Mouse (Mus musculus): ENCODE data around the gene 4930550C14Rik. TPM values are rescaled to one million over a fixed set of nuclear protein-coding genes. Genes with fewer than 3 reads are reported as not detected.
A peak's percentile ranks its signal among the peaks of the same experiment; 100 is the strongest.

Gene 4930550C14Rik
- polyA plus RNA-seq, 1 experiment from 2014 or later: 0.12 TPM

- no peak overlapping the region for H3K4me2 ChIP-seq (ENCODE audit: low read depth, low read length, severe bottlenecking)
- WGBS: 82% methylated on average over 5 of the region's 5 CpGs
- no peak overlapping the region for H3K27ac ChIP-seq (ENCODE audit: low read depth, low read length)
- no peaks in the 10 kb centered on the region for H3K36me3 ChIP-seq (ENCODE audit: control insufficient read depth, insufficient read depth, low read length)
- no peak overlapping the region for H3K9ac ChIP-seq (ENCODE audit: low read length)
- no peak for ATAC-seq (replicated peaks; ENCODE audit: low FRiP score)
- H3K4me1 ChIP-seq (replicated peaks; ENCODE audit: control insufficient read depth, insufficient read depth, low read length): no peaks in the 10 kb centered on the region; the same call in 1 of the 2 replicates
- H3K4me3 ChIP-seq (ENCODE audit: low read depth, low read length): no peak overlapping the region
- H3K9me3 ChIP-seq (ENCODE audit: control insufficient read depth, low read length): no peaks in the 10 kb centered on the region
- DNase-seq (ENCODE audit: low spot score): no peak
- H3K27me3 ChIP-seq (ENCODE audit: control insufficient read depth, insufficient read depth, low read length): no peaks in the 10 kb centered on the region
These were observed 21.0 kb upstream of the 4930550C14Rik start for GRCm38 (mm10) chr9:53381113-53381615.

- ATAC-seq (replicated peaks; ENCODE audit: low FRiP score) (peak; percentile 97), DNase-seq (ENCODE audit: low spot score) (peak; percentile 87)
- peak within 1 kb of the TSS; percentile 62 for H3K27ac ChIP-seq (ENCODE audit: low read depth, low read length)
- H3K9me3 ChIP-seq (ENCODE audit: control insufficient read depth, low read length): no peaks in the 10 kb centered on the region
- H3K27me3 ChIP-seq (ENCODE audit: control insufficient read depth, insufficient read depth, low read length): no peaks in the 10 kb centered on the region
- peak within 1 kb of the TSS; percentile 88 for H3K9ac ChIP-seq (ENCODE audit: low read length)
- under 1% methylated on average over 72 of the region's 75 CpGs for WGBS
- no peaks in the 10 kb centered on the region; the same call in 1 of the 2 replicates for H3K4me1 ChIP-seq (replicated peaks; ENCODE audit: control insufficient read depth, insufficient read depth, low read length)
- peak within 1 kb of the TSS; percentile 96 for H3K4me2 ChIP-seq (ENCODE audit: low read depth, low read length, severe bottlenecking)
- peak within 1 kb of the TSS; percentile 65 for H3K4me3 ChIP-seq (ENCODE audit: low read depth, low read length)
- H3K36me3 ChIP-seq (ENCODE audit: control insufficient read depth, insufficient read depth, low read length): no peaks in the 10 kb centered on the region
These were observed 17.9 kb upstream of the 4930550C14Rik start, which contains the start of gene Kdelc2 for GRCm38 (mm10) chr9:53383951-53384866. Kdelc2 (plus strand) TSS chr9:53384025.

GRCm38 (mm10) chr9:53384873-53385272 lies 17.3 kb upstream of the 4930550C14Rik start:
- WGBS: 12% methylated on average over 8 of the region's 8 CpGs
- Histone ChIP-seq H3K27ac (ENCODE audit: low read depth, low read length) (no peak overlapping the region; the same call in 1 of the 2 replicates), H3K9me3 (ENCODE audit: control insufficient read depth, low read length) (no peaks in the 10 kb centered on the region), H3K4me1 (replicated peaks; ENCODE audit: control insufficient read depth, insufficient read depth, low read length) (no peaks in the 10 kb centered on the region; the same call in 1 of the 2 replicates), H3K27me3 (ENCODE audit: control insufficient read depth, insufficient read depth, low read length) (no peaks in the 10 kb centered on the region), H3K4me3 (ENCODE audit: low read depth, low read length) (peak overlapping the region; percentile 65), H3K9ac (ENCODE audit: low read length) (peak overlapping the region; percentile 88), H3K4me2 (ENCODE audit: low read depth, low read length, severe bottlenecking) (peak overlapping the region; percentile 96), H3K36me3 (ENCODE audit: control insufficient read depth, insufficient read depth, low read length) (no peaks in the 10 kb centered on the region)
- no peak for DNase-seq (ENCODE audit: low spot score)
- ATAC-seq (replicated peaks; ENCODE audit: low FRiP score): peak; percentile 23

GRCm38 (mm10) chr9:53387431-53387830 lies 14.7 kb upstream of the 4930550C14Rik start:
- Histone ChIP-seq H3K27me3 (ENCODE audit: control insufficient read depth, insufficient read depth, low read length) (no peaks in the 10 kb centered on the region), H3K36me3 (ENCODE audit: control insufficient read depth, insufficient read depth, low read length) (no peaks in the 10 kb centered on the region), H3K9ac (ENCODE audit: low read length) (no peak overlapping the region), H3K4me2 (ENCODE audit: low read depth, low read length, severe bottlenecking) (no peak overlapping the region), H3K9me3 (ENCODE audit: control insufficient read depth, low read length) (no peaks in the 10 kb centered on the region), H3K4me1 (replicated peaks; ENCODE audit: control insufficient read depth, insufficient read depth, low read length) (no peaks in the 10 kb centered on the region; the same call in 1 of the 2 replicates), H3K27ac (ENCODE audit: low read depth, low read length) (no peak overlapping the region), H3K4me3 (ENCODE audit: low read depth, low read length) (no peak overlapping the region)
- 78% methylated on average over 2 of the region's 2 CpGs for WGBS
- DNase-seq (ENCODE audit: low spot score) (no peak), ATAC-seq (replicated peaks; ENCODE audit: low FRiP score) (no peak)

GRCm38 (mm10) chr9:53389109-53389508 lies 13.0 kb upstream of the 4930550C14Rik start:
- Histone ChIP-seq H3K4me3 (ENCODE audit: low read depth, low read length) (no peak overlapping the region), H3K27ac (ENCODE audit: low read depth, low read length) (no peak overlapping the region), H3K27me3 (ENCODE audit: control insufficient read depth, insufficient read depth, low read length) (no peaks in the 10 kb centered on the region), H3K9ac (ENCODE audit: low read length) (no peak overlapping the region), H3K9me3 (ENCODE audit: control insufficient read depth, low read length) (no peaks in the 10 kb centered on the region), H3K4me1 (replicated peaks; ENCODE audit: control insufficient read depth, insufficient read depth, low read length) (no peaks in the 10 kb centered on the region; the same call in 1 of the 2 replicates), H3K4me2 (ENCODE audit: low read depth, low read length, severe bottlenecking) (no peak overlapping the region), H3K36me3 (ENCODE audit: control insufficient read depth, insufficient read depth, low read length) (no peaks in the 10 kb centered on the region)
- ATAC-seq (replicated peaks; ENCODE audit: low FRiP score) (no peak), DNase-seq (ENCODE audit: low spot score) (no peak)
- WGBS: 82% methylated on average over 3 of the region's 3 CpGs

GRCm38 (mm10) chr9:53390136-53390535 lies 12.0 kb upstream of the 4930550C14Rik start:
- WGBS: 84% methylated on average over 7 of the region's 7 CpGs
- H3K36me3 ChIP-seq (ENCODE audit: control insufficient read depth, insufficient read depth, low read length): no peaks in the 10 kb centered on the region
- no peak overlapping the region for H3K4me2 ChIP-seq (ENCODE audit: low read depth, low read length, severe bottlenecking)
- DNase-seq (ENCODE audit: low spot score): no peak
- H3K4me3 ChIP-seq (ENCODE audit: low read depth, low read length): no peak overlapping the region
- H3K9ac ChIP-seq (ENCODE audit: low read length): no peak overlapping the region
- H3K9me3 ChIP-seq (ENCODE audit: control insufficient read depth, low read length): no peaks in the 10 kb centered on the region
- H3K27me3 ChIP-seq (ENCODE audit: control insufficient read depth, insufficient read depth, low read length): no peaks in the 10 kb centered on the region
- no peaks in the 10 kb centered on the region for H3K4me1 ChIP-seq (replicated peaks; ENCODE audit: control insufficient read depth, insufficient read depth, low read length)
- H3K27ac ChIP-seq (ENCODE audit: low read depth, low read length): no peak overlapping the region
- ATAC-seq (replicated peaks; ENCODE audit: low FRiP score): no peak

- no peaks in the 10 kb centered on the region for H3K36me3 ChIP-seq (ENCODE audit: control insufficient read depth, insufficient read depth, low read length)
- no peaks in the 10 kb centered on the region for H3K9me3 ChIP-seq (ENCODE audit: control insufficient read depth, low read length)
- no peak overlapping the region for H3K9ac ChIP-seq (ENCODE audit: low read length)
- no peak overlapping the region for H3K4me2 ChIP-seq (ENCODE audit: low read depth, low read length, severe bottlenecking)
- H3K27ac ChIP-seq (ENCODE audit: low read depth, low read length): no peak overlapping the region
- no peaks in the 10 kb centered on the region for H3K27me3 ChIP-seq (ENCODE audit: control insufficient read depth, insufficient read depth, low read length)
- ATAC-seq (replicated peaks; ENCODE audit: low FRiP score) (no peak), DNase-seq (ENCODE audit: low spot score) (no peak)
- no peak overlapping the region for H3K4me3 ChIP-seq (ENCODE audit: low read depth, low read length)
- no peaks in the 10 kb centered on the region for H3K4me1 ChIP-seq (replicated peaks; ENCODE audit: control insufficient read depth, insufficient read depth, low read length)
- 87% methylated on average over 13 of the region's 13 CpGs for WGBS
These were observed 4.3 kb upstream of the 4930550C14Rik start for GRCm38 (mm10) chr9:53397685-53398387.

- no peak overlapping the region for H3K4me2 ChIP-seq (ENCODE audit: low read depth, low read length, severe bottlenecking)
- peak; percentile 67 for DNase-seq (ENCODE audit: low spot score)
- no peak overlapping the region for H3K9ac ChIP-seq (ENCODE audit: low read length)
- H3K27ac ChIP-seq (ENCODE audit: low read depth, low read length): no peak overlapping the region
- no peak overlapping the region for H3K4me3 ChIP-seq (ENCODE audit: low read depth, low read length)
- H3K9me3 ChIP-seq (ENCODE audit: control insufficient read depth, low read length): no peaks in the 10 kb centered on the region
- no peaks in the 10 kb centered on the region for H3K27me3 ChIP-seq (ENCODE audit: control insufficient read depth, insufficient read depth, low read length)
- 11% methylated on average over 5 of the region's 5 CpGs for WGBS
- 0 out of 2 replicates have a peak, but pooled peaks have one; percentile 39 for ATAC-seq (replicated peaks; ENCODE audit: low FRiP score)
- no peaks in the 10 kb centered on the region for H3K4me1 ChIP-seq (replicated peaks; ENCODE audit: control insufficient read depth, insufficient read depth, low read length)
- no peaks in the 10 kb centered on the region for H3K36me3 ChIP-seq (ENCODE audit: control insufficient read depth, insufficient read depth, low read length)
These were observed 3.8 kb upstream of the 4930550C14Rik start for GRCm38 (mm10) chr9:53398388-53398700.
